Mouse (Mus musculus): Measurements from ENCODE around the gene Rbbp5.

Gene Rbbp5

GRCm38 (mm10) chr1:132500535-132500934 is 23.4 kb downstream of the Rbbp5 start:
- DNase-seq (ENCODE audit: low read depth), result no peak

DNA sequence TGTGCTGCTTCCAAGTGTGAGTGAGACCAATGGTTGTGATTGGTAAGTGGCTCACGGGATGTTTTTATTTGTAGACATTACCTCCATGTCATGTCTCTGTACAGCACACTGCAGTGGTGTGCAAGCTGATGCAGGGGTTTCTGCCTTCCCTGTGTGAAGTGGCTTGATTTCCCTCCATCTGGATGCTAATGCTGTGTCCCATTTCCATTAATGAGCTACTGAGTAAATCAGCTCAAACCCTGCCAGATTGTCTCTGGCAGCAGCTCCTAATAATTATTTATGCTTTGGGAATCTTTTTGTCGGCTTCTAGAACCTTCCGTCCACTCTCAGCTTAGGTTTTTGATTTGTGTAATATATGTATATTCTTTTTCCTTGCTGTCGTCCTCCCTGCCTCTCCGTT is 28.0 kb downstream of the Rbbp5 start:
- DNase-seq (ENCODE audit: low read depth), result no peak

DNA sequence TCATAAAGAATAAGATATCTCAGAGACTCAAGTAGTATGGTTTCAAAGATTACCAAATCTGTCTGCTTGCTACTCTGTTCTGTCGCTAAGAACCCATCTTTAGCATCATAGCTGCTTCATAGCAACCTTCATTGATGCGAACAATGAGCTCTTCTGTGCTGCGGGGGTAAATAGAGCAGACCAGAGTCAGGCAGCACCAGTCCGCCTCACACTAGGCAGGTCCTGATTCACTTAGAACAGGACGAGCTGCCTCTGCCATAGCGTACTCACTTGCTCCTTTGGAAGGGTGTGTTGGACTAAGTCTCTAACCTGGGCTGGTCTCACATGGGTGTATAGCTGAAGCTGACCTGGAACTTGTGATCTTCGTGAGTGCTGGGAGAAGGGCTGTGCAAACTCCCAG is 28.9 kb downstream of the Rbbp5 start, which contains the start of gene Tmem81:
Gene Tmem81, plus strand, starts transcription at position 173 of the 400 bp plus-strand sequence.
- no peak for DNase-seq (ENCODE audit: low read depth)

DNA sequence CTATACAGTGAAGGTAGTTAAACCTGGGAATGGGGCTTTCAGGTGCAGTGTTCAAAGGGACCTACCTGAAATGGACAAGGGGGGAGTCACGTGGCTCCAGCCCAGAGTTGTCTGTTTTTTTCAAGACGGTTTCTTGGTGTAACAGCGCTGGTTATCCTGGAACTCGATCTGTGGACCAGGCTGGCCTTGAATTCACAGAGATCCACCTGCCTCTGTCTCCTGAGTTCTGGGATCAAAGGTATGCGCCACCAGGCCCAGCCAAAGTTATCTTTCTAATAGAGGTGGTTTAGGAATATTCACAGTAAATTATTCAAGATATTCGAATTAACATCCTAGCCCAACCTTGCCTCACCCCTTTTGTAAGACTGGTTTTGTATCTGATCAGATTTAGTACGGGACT is 29.5 kb downstream of the Rbbp5 start:
- DNase-seq (ENCODE audit: low read depth), result no peak

GRCm38 (mm10) chr1:132509771-132510170 is 32.6 kb downstream of the Rbbp5 start:
- DNase-seq (ENCODE audit: low read depth), result no peak

DNA sequence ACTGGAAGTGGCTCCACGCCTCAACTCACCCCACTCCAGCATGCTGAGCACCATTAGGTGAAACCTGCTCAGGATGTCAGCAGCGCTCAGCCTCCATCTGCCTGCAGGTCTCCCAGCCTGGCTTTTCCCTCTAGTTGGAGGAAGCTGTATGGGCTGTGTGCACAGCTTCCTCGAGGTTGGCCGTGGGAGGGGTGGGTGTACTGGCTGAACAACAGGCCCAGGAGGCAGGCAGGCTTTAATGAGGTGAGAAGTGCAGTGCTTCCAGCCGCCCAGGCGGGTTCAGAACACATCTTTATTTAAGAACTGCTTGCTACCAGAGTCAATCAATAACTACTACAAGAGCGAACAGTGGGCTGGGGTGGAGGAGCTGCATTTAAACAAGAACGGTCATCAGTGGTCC is 34.4 kb downstream of the Rbbp5 start:
- no peak for DNase-seq (ENCODE audit: low read depth)

GRCm38 (mm10) chr1:132512106-132512505 is 34.9 kb downstream of the Rbbp5 start:
- no peak for DNase-seq (ENCODE audit: low read depth)

DNA sequence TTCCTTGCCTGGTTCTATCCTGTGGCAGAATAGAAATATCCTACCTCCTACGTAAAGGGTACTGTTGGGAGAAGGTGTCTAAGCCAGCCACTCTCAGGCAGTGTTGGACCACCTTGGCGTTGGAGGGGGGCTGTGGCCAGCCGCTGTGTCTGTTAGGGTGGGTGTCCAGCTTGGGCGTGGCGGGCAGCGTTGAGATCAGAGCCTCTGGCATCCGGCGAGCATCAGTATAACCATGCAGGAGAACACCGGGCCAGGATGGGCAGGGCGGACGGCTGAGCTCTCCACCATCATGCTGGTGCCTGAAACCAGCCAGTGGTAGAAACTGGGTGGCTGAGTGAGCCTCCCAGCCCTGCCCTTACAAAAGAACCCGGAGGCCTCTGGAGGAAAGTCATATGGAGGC is 38.2 kb downstream of the Rbbp5 start:
- no peak for DNase-seq (ENCODE audit: low read depth)

GRCm38 (mm10) chr1:132516776-132517175 is 39.6 kb downstream of the Rbbp5 start:
- DNase-seq (ENCODE audit: low read depth), result no peak

DNA sequence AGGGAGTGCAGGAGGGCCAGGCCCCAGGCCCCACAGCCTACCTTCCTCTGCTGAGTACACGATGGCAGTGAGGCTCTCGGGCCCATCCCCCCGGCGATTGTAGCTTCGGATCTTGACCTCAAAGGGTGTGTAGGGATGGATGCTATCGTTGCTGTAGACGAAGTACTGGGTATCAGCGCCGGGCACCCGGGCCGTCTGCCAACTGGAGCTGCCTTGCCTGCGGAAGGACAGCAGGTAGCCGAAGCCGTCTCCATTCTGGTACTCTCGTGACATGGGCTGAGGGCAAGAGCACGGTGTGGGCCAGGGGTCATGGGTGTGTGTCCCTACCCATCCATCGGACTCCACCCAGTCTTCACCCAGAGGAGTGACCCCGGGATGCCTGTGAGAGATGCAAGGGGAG is 41.5 kb downstream of the Rbbp5 start:
- DNase-seq (ENCODE audit: low read depth), result no peak

DNA sequence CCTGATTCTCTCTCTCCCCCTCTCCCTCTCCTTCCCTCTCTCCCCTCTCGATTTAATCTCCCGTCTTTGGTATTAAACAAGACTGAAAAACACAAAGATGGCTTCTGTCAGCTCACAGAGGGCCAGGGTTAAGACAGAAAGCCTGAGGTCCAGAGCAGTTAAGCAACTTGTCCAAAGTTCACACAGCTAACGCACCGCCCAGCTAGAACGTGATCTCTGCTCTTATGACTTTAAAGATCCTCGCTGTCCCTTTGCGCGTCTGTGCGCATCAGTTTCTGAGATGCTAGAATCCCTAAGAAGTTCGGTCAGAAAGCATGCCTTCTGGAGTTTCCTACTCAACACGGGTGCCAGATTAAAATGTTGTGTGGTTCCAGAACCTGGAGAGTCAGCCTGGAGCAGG is 42.6 kb downstream of the Rbbp5 start:
- no peak for DNase-seq (ENCODE audit: low read depth)

DNA sequence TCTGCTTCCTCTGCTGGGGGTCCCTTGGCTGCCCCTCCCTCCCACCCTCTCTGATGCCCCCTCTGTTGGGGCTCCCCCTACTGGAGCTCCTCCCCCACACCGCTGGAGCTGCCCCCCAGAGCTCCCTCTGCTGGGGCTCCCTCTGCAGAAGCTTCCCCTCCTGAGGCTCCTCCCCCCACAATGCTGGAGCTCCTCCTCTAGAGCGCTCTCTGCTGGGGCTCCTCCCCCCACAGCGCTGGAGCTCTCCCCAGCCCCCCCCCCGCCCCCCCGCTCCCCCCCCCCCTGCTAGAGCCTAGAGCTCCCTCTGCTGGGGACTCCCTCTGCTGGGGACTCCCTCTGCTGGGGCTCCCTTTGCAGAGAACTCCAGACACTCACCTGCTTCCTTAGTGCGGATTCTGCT is 43.6 kb downstream of the Rbbp5 start:
- DNase-seq (ENCODE audit: low read depth), result peak; percentile 38

GRCm38 (mm10) chr1:132523048-132523447 is 45.9 kb downstream of the Rbbp5 start:
- DNase-seq (ENCODE audit: low read depth), result no peak

DNA sequence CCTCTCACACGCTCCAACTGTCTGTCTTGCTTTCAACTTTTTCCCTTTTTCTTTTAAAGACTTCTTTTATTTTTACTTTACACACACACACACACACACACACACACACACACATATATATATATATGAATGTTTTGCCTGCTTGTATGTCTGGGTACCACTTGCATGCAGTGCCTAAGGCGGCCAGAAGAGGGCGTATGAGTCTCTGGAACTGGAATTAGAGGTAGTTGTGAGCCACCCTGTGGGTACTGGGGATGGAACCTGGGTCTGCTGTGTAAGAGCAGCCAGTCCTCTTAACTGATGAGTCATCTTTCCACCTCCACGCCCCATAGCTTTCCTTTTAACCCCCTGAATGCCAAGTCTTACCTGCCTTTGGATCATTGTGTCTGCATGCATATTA is 46.8 kb downstream of the Rbbp5 start:
- DNase-seq (ENCODE audit: low read depth), result peak; percentile 32

- DNase-seq (ENCODE audit: low read depth), result peak; percentile 36
Measured at GRCm38 (mm10) chr1:132525832-132526231, 48.7 kb downstream of the Rbbp5 start.

DNA sequence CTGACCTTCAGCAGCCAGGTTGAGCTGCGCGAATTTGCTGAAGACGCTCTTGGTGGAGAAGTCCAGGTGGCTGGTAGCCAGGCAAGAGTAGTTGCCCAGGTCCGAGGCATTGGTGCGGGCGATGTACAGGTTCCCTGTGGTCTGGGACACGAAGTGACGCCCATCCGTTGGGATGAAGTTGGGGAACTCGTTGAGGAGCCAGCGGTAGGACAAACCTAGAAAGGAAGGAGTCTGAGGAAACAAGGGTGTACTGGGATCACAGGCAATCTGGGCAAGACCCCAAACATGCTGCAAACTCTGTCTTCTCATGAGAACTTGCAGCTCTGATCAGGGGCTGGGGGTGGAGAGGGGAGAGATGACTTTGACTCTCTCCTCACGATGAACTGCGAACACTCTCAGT is 50.9 kb downstream of the Rbbp5 start:
- DNase-seq (ENCODE audit: low read depth), result no peak

DNA sequence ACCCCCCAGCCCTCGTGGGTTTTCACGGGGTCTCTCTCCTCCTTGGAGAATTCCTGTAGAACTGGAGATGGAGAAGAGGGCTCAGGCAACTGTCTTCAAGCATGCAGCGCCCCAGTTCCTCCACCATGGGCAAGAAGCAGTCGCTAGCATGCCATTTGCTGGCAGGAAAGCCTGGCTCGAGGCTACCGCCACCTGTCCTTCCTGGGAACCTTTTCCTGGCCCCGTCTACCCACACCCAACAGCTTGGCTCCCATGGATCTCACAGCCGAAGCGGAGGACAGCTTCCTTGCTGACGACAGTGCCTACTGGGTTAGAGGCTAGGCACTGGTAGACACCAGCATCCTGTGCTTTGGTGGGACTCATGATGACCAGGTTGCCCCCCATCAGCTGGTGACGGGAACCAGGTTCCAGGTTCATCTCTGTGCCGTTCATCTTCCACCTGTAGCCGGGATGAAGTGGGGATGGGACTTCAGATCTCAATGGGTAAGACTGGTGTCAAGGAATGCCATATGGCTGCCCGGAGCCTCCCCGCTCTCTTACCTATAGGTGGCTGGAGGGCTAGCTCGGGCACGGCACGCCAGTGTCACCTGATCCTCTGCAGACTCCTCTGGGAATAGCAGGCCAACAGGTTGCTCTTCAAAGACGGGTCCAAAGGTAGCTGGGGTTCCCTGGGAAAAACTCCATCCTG is 51.6 kb downstream of the Rbbp5 start:
- no peak for DNase-seq (ENCODE audit: low read depth)

GRCm38 (mm10) chr1:132530631-132531191 is 53.5 kb downstream of the Rbbp5 start:
- DNase-seq (ENCODE audit: low read depth), result no peak

DNA sequence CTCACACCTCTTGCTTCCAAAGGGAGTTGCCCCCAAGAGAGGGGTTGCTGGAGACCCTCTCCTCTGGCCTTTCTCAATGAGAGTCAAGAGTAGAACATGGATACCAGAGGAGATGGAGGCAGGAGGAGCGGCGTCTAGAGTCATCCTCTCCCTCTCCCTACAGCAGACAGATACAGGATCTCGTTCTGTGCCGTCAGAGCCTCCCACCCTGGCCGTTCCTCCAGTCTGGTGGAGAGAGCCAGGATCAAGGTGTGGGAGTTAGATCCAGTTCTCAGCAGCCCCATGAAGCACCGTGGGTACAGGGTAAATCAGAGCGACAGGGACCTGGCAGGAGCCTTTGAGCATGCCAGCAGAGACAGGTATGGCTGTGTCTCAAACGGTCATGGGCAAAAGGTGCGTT is 55.4 kb downstream of the Rbbp5 start:
- DNase-seq (ENCODE audit: low read depth), result no peak

DNA sequence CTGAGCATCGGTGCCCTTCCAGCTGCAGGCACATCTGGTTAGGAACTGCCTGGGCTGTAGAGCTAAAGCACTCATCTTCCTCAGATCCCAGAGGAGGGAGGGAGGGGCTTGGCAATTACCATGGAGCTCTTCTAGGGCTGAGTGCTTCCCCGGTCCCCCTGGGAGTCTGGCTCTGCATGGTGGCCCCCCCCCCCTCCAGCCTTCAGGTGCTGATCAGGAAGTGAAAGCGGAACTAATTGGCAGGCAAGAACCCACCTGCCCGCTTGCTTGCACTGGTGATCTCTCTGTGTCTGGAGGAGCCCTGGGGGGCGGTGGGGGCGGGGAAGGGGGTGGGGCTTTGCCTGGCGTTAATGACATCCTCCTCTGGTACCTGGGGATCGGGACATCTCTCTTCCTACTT is 56.7 kb downstream of the Rbbp5 start:
- no peak for DNase-seq (ENCODE audit: low read depth)

- DNase-seq (ENCODE audit: low read depth), result no peak
Measured at GRCm38 (mm10) chr1:132535541-132535940, 58.4 kb downstream of the Rbbp5 start.

GRCm38 (mm10) chr1:132536416-132536815 is 59.3 kb downstream of the Rbbp5 start:
- DNase-seq (ENCODE audit: low read depth), result no peak

GRCm38 (mm10) chr1:132537736-132538135 is 60.6 kb downstream of the Rbbp5 start:
- DNase-seq (ENCODE audit: low read depth), result no peak

DNA sequence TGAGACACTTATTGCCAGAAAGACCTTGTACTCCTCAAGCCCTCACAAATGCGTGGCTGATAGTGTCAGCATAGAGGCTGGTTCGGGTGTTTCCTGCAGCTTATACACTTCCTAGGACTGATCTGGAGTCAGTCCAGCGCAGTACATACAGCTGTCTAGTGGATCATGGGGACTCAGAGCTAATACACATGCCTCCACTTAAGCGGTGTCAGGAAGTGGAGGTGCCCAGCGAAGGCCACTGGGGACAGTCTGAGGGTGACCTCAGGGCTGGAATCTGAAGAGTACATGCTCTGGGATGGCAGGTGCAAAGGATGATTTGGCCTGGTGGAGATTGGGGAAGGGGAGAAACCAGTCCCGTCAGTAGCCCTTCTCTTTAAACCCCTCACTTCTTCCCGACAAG is 63.5 kb downstream of the Rbbp5 start:
- no peak for DNase-seq (ENCODE audit: low read depth)
